Mouse (Mus musculus) ES-Bruce4 (cell line): Measurements from ENCODE around the gene Cfap299. TPM values are rescaled to one million over a fixed set of nuclear protein-coding genes. Genes with fewer than 3 reads are reported as not detected.

Experiments
- H3K27ac ChIP-seq: 2 replicates; pipeline ENCODE4 v1.5.1; 2012; ENCODE audit warnings: low read length, inconsistent platforms; ENCODE audit not compliant: insufficient read depth
- H3K27me3 ChIP-seq: 2 replicates; pipeline ENCODE4 v1.6.1; 2012; ENCODE audit warnings: mild to moderate bottlenecking, low read length, inconsistent platforms; ENCODE audit not compliant: control insufficient read depth, poor library complexity, insufficient read depth, severe bottlenecking
- H3K36me3 ChIP-seq: 2 replicates; pipeline ENCODE4 v1.6.1; 2012; ENCODE audit warnings: inconsistent platforms, mild to moderate bottlenecking, low read length, moderate library complexity; ENCODE audit not compliant: control insufficient read depth, poor library complexity, insufficient read depth, severe bottlenecking
- H3K4me1 ChIP-seq: one replicate; pipeline ENCODE4 v1.8.1; 2011; ENCODE audit warnings: low read length; ENCODE audit not compliant: control insufficient read depth, insufficient read depth
- H3K4me3 ChIP-seq: 2 replicates; pipeline ENCODE4 v1.5.1; 2011; ENCODE audit warnings: low read depth, mild to moderate bottlenecking, low read length
- H3K9ac ChIP-seq: 2 replicates; pipeline ENCODE4 v1.6.1; 2012; ENCODE audit warnings: low read depth, mild to moderate bottlenecking, inconsistent platforms; ENCODE audit not compliant: poor library complexity, severe bottlenecking
- H3K9me3 ChIP-seq: replicated peaks from 2 replicates; pipeline ENCODE4 v1.6.1; 2012; ENCODE audit warnings: mild to moderate bottlenecking, low read length, inconsistent platforms; ENCODE audit not compliant: control insufficient read depth, poor library complexity, insufficient read depth, severe bottlenecking
- CTCF ChIP-seq: IDR thresholded peaks from one replicate; pipeline ENCODE4 v1.8.1; 2011; ENCODE audit warnings: low read depth, low read length
- EP300 ChIP-seq: IDR thresholded peaks from 2 replicates; pipeline ENCODE4 v1.6.1; 2011; ENCODE audit warnings: low read depth, low read length; ENCODE audit not compliant: insufficient read depth
- POLR2A ChIP-seq: IDR thresholded peaks from one replicate; pipeline ENCODE4 v1.8.1; 2011; ENCODE audit warnings: low read length; ENCODE audit not compliant: insufficient read depth
- polyA plus RNA-seq: library from polyadenylated mRNA; stranded (reverse); fragments of >200 nt; gene quantifications from 2 replicates; pipeline ENCODE4 v1.2.4, GENCODE M21; 2011; ENCODE audit warnings: low read depth; ENCODE audit not compliant: missing spikeins, insufficient read depth, insufficient read length

The Cfap299 gene
- polyA plus RNA-seq, 1 experiment, result 1.2 TPM

DNA sequence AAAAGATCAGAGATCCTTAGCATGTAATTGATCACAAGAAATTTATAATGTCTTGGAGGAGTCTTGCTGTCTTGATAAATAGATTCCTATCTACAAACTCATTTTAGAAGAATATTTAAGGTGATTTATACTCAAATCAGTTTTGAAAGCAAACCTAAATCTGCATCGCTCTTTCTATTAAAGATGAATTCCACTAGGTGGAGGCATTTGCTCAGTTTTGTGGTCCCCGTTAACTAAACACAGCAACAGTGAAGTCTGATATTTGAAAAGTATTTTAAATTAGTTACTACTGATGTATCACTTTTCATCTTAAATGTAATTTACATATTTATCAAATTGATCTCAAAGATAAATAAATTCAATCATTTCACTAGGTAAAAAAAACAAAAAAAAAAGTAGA lies 15.5 kb downstream of the Cfap299 start:
- Histone ChIP-seq H3K9ac (no peak overlapping the region), H3K4me3 (no peak overlapping the region), H3K36me3 (no peaks in the 10 kb centered on the region), H3K4me1 (no peaks in the 10 kb centered on the region), H3K27me3 (no peaks in the 10 kb centered on the region), H3K27ac (no peak overlapping the region), H3K9me3 (no peaks in the 10 kb centered on the region)
- TF ChIP-seq CTCF, result no peak

DNA sequence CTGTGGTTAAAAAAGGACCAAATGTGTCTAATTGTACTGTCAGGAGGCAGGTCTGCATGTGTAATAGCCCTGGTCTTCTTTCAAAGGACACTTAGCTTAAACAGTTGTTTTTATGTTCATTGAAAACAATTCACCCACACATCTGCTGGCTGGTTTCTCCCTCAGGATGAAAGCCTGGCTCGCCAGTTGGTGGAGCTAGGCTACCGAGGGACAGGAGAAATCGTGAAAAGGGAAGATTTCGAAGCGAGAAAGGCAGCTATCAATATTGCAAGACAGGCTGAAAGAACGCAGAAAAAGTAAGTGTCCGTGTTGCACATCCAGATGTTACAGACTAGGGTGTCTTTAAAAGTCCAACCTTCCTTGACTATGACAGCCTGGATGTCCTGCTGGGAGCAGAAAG lies 17.0 kb downstream of the Cfap299 start:
- Histone ChIP-seq H3K36me3 (no peaks in the 10 kb centered on the region), H3K4me1 (no peaks in the 10 kb centered on the region), H3K4me3 (no peak overlapping the region), H3K27me3 (no peaks in the 10 kb centered on the region), H3K27ac (no peak overlapping the region), H3K9ac (no peak overlapping the region), H3K9me3 (no peaks in the 10 kb centered on the region)
- TF ChIP-seq CTCF (no peak), EP300 (no peak), POLR2A (no peak)

DNA sequence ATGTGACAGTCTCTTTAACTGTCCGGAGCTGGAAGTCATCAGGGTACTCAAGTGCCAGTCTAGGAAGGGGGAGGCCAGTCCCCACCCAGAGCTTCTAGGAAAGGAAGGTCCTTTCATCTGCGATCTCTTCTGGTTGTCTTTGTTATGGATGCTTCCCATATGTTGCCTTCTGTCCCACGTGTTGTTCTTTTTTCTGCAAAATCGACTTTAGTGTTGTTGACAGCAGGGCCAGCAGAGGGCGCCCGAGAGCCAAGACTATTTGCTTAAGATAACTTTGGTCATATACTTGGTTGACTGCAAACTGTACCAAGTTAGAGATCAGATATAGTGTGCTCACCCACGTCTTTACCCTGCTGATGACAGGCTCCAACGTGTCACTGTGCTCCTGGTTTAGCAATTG lies 19.5 kb downstream of the Cfap299 start:
- Histone ChIP-seq H3K4me1 (no peaks in the 10 kb centered on the region), H3K9me3 (no peaks in the 10 kb centered on the region), H3K27ac (no peak overlapping the region), H3K4me3 (no peak overlapping the region), H3K9ac (no peak overlapping the region), H3K36me3 (no peaks in the 10 kb centered on the region), H3K27me3 (no peaks in the 10 kb centered on the region)
- TF ChIP-seq POLR2A, result no peak
- peak; percentile 78 for TF ChIP-seq CTCF
- no peak for TF ChIP-seq EP300

DNA sequence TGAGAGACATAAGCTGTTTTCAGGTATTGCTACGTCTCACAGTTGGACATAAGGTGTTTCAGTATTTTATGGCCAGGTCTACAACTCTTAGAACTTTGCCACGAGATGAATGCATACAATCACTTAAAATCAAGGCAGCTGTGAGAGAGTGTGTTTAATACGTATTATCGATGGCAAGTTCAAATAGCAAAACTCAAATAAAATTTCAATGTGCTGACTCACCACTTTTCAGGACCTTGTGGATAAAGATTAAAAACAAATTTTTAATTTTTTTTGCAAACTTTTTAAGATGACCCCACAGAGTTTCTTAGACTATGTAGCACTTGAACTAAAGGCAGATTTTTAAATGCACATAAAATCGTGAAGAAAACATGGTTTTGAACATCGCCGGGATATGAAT lies 30.8 kb downstream of the Cfap299 start:
- no peak overlapping the region for H3K27ac ChIP-seq
- no peaks in the 10 kb centered on the region for H3K4me1 ChIP-seq
- H3K9me3 ChIP-seq, result no peaks in the 10 kb centered on the region
- TF ChIP-seq EP300, result no peak
- TF ChIP-seq CTCF, result no peak
- no peak for TF ChIP-seq POLR2A
- H3K27me3 ChIP-seq, result no peaks in the 10 kb centered on the region
- H3K9ac ChIP-seq, result no peak overlapping the region
- no peak overlapping the region for H3K4me3 ChIP-seq
- H3K36me3 ChIP-seq, result no peaks in the 10 kb centered on the region

DNA sequence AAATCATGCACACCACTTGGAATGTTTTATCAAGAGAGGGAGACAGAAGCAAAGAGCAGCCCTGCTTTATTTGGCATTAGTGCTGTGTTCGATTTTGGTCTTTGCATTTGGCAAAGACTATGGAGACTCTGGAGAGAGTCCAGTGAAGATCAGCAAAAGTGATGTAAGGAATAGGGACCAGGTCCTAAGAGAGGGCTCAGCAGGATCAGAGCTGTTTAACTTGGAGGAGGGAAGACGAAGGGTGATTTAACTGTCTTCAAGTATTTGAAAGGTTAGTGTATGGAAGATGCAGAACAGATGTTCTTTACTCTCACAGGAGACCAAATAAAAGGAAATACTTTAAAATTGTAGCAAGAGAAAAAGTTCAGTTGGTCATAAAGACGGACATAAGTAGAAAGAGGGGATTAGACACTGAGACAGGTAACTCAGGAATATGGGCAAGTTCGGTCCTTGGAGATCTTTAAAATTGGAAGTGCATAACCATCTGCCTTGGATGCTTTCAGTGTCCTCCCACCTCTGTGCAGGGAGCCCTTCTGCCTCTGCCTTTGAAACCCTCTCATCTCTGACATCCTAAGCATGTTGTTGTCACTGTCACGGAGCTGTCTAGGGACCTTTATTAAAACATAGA lies 31.8 kb downstream of the Cfap299 start:
- TF ChIP-seq POLR2A, result no peak
- no peak for TF ChIP-seq EP300
- TF ChIP-seq CTCF, result no peak
- Histone ChIP-seq H3K4me1 (no peaks in the 10 kb centered on the region), H3K27ac (no peak overlapping the region), H3K36me3 (no peaks in the 10 kb centered on the region), H3K9ac (no peak overlapping the region), H3K27me3 (no peaks in the 10 kb centered on the region), H3K9me3 (no peaks in the 10 kb centered on the region), H3K4me3 (no peak overlapping the region)

DNA sequence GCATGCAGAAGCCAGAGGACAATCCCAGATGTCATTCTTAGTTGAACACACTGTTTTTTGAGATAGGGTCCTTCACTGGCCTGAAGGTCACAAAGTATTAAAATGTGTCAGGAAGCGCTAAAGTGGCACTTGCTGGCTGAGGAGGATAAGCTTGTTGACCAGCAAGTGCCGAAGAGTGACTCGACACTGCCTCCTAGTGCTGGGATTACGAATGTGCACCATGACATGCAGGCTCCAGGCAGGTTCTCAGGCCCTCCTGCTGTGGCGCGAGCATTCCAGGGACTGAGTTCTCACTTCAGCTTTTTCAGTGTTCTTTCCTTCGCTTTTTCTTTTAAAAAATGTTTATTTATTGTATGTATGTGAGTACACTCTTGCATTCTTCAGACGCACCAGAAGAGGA lies 34.3 kb downstream of the Cfap299 start:
- Histone ChIP-seq H3K9me3 (no peaks in the 10 kb centered on the region), H3K4me3 (no peak overlapping the region), H3K36me3 (no peaks in the 10 kb centered on the region), H3K9ac (no peak overlapping the region), H3K27me3 (no peaks in the 10 kb centered on the region), H3K27ac (no peak overlapping the region), H3K4me1 (no peaks in the 10 kb centered on the region)
- peak; percentile 82 for TF ChIP-seq CTCF
- no peak for TF ChIP-seq POLR2A
